Mouse (Mus musculus) ES-CJ7 (cell line): ENCODE measurements around the gene Setmar.

Experiments used
- DNase-seq: peaks from one replicate; pipeline ENCODE4 v3.0.0; 2011; ENCODE audit warnings: low read depth, low spot score

Gene Setmar

DNA sequence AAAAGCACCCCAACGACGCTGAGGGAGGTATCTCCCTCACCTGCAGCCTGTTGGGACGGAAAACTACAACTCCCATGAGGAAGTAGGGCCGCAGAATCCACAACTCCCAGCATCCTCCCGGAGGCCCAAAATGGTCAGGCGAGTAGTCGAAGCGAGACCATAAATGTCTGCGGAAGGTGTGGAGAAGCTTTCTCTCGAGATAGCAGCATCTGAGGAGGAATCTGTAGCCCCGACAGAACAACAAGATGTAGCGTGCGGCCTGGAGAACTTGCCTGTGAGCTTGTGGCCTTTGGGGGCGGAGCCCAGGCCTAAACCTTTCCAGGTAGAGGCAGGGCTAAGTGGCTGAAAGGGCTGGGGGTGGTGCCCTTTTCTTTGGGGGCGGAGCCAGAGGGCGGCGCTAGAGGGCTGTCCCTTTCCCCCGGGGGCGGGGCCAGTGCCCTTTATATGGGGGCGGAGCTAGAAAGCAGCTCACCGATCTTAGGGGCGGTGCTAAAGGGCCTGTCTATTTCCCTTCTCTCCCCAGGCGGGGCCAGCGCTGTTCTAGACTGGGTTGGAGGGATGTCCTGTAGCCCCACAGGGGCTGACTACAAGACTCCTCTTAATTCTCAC lies at the start of gene Setmar:
Setmar (plus strand) TSS at position 128 of the 609 bp plus-strand sequence.
- peak; percentile 93 for DNase-seq

GRCm38 (mm10) chr6:108021646-108022045 lies 43.2 kb upstream of the Setmar start:
- DNase-seq, result no peak

DNA sequence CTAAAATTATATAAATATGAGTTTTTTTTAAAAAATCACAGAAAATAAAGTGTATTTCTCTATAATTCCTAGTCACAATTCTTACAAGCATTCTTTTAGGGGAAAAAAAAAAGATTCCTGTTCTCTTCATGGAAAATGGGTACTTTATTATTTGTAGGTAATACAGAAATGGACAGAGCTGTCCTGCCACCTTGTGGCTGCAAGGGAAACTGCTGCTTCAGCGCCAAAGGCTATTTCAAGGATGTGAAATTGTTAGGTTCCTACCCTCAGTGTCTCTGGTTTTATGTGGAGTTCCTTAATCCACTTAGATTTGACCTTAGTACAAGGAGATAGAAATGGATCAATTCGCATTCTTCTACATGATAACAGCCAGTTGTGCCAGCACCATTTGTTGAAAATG lies 9.8 kb upstream of the Setmar start:
- peak; percentile 56 for DNase-seq

DNA sequence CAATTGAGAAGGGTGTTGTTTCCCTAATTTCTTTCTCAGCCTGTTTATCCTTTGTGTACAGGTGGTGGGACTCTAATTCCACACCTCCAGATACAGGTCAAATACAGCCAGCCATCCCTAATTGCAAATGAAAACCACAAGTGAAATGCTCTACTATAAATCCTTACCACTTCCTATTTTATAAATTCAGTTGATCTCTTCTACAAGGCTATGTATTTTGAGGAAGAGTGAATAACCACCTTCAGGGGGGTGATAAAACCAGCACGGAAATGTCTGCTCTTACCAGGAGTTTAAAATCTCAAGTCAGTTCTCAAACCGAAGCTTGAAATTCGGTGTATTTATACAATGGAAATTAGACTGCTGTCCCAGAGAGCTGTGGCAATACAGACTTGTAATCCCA lies 8.9 kb upstream of the Setmar start:
- DNase-seq, result no peak

GRCm38 (mm10) chr6:108057353-108057752 lies 7.5 kb upstream of the Setmar start:
- no peak for DNase-seq

DNA sequence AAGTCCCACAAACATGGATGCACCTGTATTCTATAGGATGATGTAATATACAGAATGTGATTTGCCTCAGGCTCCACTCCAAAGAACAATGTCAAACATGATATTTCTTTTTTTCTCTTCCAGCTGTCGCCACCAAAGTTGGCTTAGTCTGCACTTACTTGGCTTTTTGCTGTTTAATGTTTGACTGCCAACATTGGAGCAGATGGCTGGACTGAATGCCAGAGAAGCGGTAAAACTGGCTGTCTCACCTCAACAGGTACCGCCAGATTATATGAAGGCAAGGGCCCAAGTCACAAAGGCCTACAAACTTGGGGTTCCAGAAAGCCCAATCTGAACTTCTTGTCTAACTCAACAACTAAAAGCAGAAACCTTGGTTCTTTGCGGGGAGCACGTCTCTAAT lies 6.8 kb upstream of the Setmar start:
- DNase-seq, result no peak

DNA sequence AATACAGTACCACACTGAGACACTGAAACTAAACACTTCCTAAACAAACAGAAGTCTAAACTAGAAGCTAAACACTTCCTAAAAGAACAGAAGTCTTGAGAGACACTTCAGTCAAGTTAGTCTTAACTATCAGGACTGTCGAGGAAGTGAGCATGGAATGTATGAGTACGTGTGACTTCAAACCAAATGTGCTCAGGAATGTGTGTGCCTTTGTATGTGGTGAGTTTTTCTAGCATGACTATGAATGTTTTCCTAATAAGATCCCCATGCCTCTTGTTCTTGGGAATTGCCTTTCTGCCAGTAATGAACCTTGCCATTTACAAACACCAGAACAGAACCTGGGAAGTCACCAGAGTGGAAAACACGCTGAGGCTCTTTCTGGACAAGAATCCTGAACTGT lies 3.7 kb upstream of the Setmar start:
- DNase-seq, result no peak

DNA sequence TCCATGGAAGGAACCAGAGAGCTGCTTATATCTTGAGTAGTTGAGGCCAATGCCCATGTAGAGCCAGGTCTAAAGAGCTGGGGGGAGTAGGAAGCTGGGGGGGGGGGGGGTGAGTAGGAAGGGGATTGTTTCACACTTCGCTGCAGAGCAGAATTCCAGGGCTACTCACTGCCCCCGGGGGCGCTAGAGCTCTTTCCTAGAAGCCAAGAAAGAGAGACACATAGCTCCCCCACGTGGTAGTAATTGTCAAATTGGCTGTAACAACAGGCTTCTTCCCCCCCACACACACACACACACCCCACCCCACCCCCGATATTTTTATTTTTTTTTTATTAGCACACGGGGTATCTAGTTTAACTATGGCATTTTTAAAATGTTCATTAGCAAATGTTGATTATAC lies 738 bp downstream of the Setmar start:
- DNase-seq, result peak; percentile 94

DNA sequence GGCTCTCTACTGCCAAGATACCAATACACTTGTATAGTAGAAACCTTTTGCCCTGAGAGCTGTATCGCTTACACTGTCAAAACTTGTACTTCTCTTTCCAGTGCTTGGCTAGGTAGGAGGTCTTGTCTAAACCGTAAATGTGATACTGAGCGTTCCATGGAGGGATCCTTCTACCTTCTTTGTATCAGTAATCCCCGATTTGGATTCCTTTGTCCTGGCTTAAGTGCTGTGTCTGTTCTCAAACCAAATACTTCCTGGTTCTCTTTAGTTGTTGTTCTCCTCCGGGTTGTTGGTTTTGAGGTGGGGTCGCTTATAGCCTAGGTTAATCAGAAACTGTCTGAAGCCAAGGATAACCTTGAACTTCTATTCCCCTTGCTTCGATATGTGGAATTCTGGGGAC lies 6.1 kb downstream of the Setmar start:
- DNase-seq, result peak; percentile 90

- DNase-seq, result no peak
Measured at GRCm38 (mm10) chr6:108073071-108073470, 8.2 kb downstream of the Setmar start.

DNA sequence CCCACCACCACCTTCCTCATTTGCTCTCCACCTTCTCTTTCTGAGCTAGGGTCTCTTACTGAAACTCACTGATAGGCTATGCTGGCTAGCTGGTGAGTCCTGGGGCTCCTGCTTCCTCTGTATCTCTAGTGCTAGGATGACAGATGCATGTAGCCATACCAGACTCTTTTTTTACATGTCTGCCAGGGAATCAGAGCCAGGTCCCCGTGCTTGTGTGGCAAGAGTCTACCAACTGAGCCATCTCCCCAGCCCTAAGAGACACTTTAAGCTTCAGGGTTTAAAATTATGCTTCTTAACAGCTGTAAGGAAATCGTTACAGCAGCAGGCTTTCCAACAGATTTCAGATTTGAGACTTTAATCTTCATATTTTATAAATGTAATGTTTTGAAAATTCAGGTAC lies 9.1 kb downstream of the Setmar start:
- DNase-seq, result no peak

- DNase-seq, result no peak
Measured at GRCm38 (mm10) chr6:108074624-108075023, 9.8 kb downstream of the Setmar start.

DNA sequence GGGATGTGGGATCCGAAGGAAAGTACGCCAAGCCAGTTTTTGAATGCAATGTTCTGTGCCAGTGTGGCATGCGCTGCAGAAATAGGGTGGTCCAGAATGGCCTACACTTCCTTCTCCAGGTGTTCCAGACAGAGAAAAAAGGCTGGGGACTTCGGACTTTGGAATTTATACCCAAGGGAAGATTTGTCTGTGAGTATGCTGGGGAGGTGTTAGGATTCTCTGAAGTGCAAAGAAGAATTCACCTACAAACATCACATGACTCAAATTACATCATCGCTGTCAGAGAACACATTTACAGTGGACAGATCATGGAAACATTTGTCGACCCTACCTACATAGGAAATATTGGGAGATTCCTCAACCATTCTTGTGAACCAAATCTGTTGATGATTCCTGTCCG lies 11.0 kb downstream of the Setmar start:
- no peak for DNase-seq

DNA sequence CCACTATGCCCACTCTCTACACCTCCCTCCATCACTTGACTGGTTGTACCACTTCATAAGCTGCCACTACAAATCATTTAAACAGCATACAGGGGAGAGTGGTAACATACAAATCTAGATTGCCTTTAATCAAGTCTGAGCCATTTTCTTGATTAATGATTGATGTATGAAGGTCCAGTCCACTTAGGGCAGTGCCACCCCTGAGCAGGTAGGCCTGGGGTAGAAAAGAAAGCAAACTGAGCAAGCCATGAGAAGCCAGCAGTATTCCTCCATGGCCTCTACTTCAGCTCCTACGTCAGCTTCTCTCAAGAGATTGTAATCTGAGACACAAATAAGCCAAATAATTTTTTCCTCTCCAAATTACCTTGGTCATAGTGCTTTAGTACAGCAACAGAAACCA lies 26.5 kb downstream of the Setmar start:
- DNase-seq, result no peak

GRCm38 (mm10) chr6:108092646-108093045 lies 27.8 kb downstream of the Setmar start:
- no peak for DNase-seq

DNA sequence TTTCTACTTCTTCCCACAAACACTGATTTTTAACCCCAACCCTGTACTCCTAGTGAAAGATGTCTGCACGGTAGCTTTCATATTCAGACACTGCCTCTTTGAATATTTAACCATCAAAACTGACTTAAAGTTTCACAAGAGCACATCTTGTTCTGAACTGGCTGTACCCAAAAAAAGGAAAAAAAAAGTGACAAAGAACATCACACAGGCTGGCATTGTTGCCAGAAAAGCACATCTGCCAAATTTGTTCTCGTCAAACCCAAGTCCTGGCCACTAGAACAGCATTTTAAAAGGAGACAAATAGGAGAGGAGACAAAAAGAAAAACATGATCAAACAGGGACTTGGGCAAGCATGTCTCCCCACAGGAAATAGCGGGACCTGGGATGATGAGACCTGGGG lies 28.6 kb downstream of the Setmar start:
- DNase-seq, result no peak

GRCm38 (mm10) chr6:108095445-108095844 lies 30.6 kb downstream of the Setmar start:
- DNase-seq, result no peak

DNA sequence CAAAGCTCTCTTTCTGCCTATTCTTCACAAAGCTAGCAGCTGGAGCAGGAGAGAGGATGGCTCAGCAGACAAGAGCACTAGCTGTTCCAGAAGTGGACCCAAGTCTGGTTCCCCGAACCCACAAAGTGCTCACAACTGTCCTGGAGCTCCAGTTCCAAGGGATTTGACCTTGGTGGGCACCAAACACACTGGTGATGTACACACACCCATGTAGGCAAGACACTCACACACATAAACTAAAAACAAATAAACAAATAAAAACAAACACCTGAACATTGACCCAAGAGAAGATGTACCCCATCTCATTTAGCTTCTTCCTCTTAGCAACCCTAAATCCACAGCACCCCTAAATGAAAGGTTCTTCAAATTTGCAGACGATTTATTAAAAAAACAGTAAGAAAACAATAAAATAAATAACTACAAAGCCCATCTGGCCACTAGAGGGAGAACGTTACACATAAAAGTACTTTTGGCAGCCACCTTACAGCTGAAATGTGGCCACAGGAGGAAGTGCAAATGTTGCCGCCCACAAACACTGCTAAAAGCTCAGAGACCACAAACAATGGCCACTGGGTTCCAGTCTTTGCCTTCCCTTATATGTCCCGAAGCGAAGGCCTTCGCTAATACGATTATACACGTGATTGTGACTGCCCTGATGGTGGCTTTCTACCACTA lies 33.5 kb downstream of the Setmar start:
- DNase-seq, result peak; percentile 87

DNA sequence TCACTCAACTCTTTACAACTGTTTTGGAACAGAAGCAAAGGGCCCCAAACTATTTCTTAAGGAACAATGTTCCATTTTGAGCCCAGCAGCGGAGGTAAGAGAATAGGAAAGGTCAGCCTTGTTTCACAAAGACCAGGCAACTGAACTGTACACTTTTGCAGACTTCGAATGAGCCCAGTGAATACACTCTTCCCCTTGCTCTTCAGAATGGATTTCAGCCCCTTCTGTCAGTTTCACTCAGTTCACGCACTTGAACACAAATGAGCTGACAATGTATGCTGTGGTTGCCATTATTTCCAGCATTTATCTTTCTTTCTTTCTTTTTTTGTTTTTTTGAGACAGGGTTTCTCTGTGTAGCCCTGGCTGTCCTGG lies 34.0 kb downstream of the Setmar start:
- DNase-seq, result no peak

- DNase-seq, result no peak
Measured at GRCm38 (mm10) chr6:108101936-108102830, 37.3 kb downstream of the Setmar start.

- DNase-seq, result peak; percentile 77
Measured at GRCm38 (mm10) chr6:108107376-108107775, 42.5 kb downstream of the Setmar start.

- peak; percentile 64 for DNase-seq
Measured at GRCm38 (mm10) chr6:108110336-108110735, 45.5 kb downstream of the Setmar start.

DNA sequence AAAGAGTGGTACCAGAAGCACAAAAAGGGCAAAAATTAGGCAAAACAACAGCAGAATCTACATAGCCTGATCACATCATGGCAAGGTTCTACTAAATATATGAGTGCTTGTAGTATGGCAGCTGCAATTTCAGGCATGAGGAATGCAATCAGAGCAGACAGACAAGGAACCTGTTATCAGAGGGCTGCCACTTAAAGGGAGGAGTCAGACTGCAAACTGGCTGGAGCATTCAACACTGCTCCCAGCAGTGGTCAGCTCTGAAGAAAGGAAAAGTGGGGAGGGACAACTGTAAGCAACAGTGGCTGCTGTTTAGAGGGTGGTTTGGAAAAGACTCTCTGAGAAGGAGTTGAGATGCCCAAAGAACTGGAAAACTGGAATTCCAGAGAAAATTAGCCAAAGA lies 46.8 kb downstream of the Setmar start:
- no peak for DNase-seq
